Mouse (Mus musculus) embryonic facial prominence, embryonic 14.5 days (tissue): Measurements from ENCODE around the gene Ddx46. TPM values are rescaled to one million over a fixed set of nuclear protein-coding genes. Genes with fewer than 3 reads are reported as not detected.
"Not testable (repeated sequence)": the region's sequence is repeated elsewhere in the genome, so short reads cannot be mapped to it uniquely, and the experiment has no call there.

Experiments used
- ATAC-seq: fragments of 200-750 bp; cut with Nextera tagmentation; 2 replicates; pipeline ENCODE4 v1.8.0; 2017; ENCODE audit warnings: low read depth, moderate number of reproducible peaks, moderate TSS enrichment
- DNase-seq: peaks from one replicate; pipeline ENCODE4 v3.0.0-alpha.2; 2015; ENCODE audit warnings: low spot score
- H3K27ac ChIP-seq: fragments of 300-500 bp; sonication (generic); replicated peaks from 2 replicates; pipeline ENCODE4 v1.5.1; 2014; ENCODE audit warnings: low read depth, mild to moderate bottlenecking, low read length, moderate library complexity
- H3K27me3 ChIP-seq: fragments of 300-500 bp; sonication (generic); replicated peaks from 2 replicates; pipeline ENCODE4 v1.6.1; 2014; ENCODE audit warnings: low read length; ENCODE audit not compliant: control insufficient read depth, insufficient read depth
- H3K36me3 ChIP-seq: fragments of 300-500 bp; sonication (generic); 2 replicates; pipeline ENCODE4 v1.6.1; 2014; ENCODE audit warnings: low read length, mixed read lengths; ENCODE audit not compliant: control insufficient read depth, insufficient read depth
- H3K4me1 ChIP-seq: fragments of 300-500 bp; sonication (generic); 2 replicates; pipeline ENCODE4 v1.6.1; 2014; ENCODE audit warnings: antibody characterized with exemption, low read length; ENCODE audit not compliant: control insufficient read depth, insufficient read depth
- H3K4me2 ChIP-seq: fragments of 300-500 bp; sonication (generic); 2 replicates; pipeline ENCODE4 v1.6.1; 2014; ENCODE audit warnings: low read depth, mild to moderate bottlenecking, low read length, moderate library complexity, mixed read lengths
- H3K4me3 ChIP-seq: fragments of 300-500 bp; sonication (generic); 2 replicates; pipeline ENCODE4 v1.5.1; 2014; ENCODE audit warnings: low read depth, mild to moderate bottlenecking, low read length
- H3K9ac ChIP-seq: fragments of 300-500 bp; sonication (generic); 2 replicates; pipeline ENCODE4 v1.6.1; 2014; ENCODE audit warnings: low read depth, mild to moderate bottlenecking, low read length, moderate library complexity, mixed read lengths
- H3K9me3 ChIP-seq: fragments of 300-500 bp; sonication (generic); 2 replicates; pipeline ENCODE4 v1.6.1; 2016; ENCODE audit warnings: low read length; ENCODE audit not compliant: control insufficient read depth
- WGBS: fragments of 180-500 bp; shearing (Covaris S2); extraction: QIAGEN DNeasy Blood & Tissue Kit; methylation state at CpG from one replicate; pipeline ENCODE4 v1.1.7; 2014; 5-methylcytosine and 5-hydroxymethylcytosine counted together
- polyA plus RNA-seq: library from polyadenylated mRNA; unstranded; fragments of >200 nt; fragmentation: Nextera tagmentation; extraction: Ambion mirVana; gene quantifications from 2 replicates; pipeline ENCODE4 v1.2.1, GENCODE M21; 2014

Gene Ddx46
- polyA plus RNA-seq, 1 experiment from 2014 or later: 32.0 TPM

- H3K4me3 ChIP-seq: peak overlapping the region; percentile 100
- no peaks in the 10 kb centered on the region for H3K9me3 ChIP-seq
- WGBS: 6% methylated on average over 8 of the region's 8 CpGs
- peaks cover 15% of the 10 kb centered on the region for H3K4me1 ChIP-seq
- DNase-seq: peak; percentile 46
- H3K4me2 ChIP-seq: peak overlapping the region; percentile 81
- H3K36me3 ChIP-seq: peaks cover 9% of the 10 kb centered on the region
- H3K27ac ChIP-seq: peak overlapping the region; percentile 98
- no peak for ATAC-seq
- peak overlapping the region; percentile 100 for H3K9ac ChIP-seq
- H3K27me3 ChIP-seq: no peaks in the 10 kb centered on the region
These were observed 59.3 kb downstream of the Ddx46 start for GRCm38 (mm10) chr13:55694110-55694509.

- not testable (repeated sequence) for H3K4me3 ChIP-seq, H3K27me3 ChIP-seq, DNase-seq, ATAC-seq, H3K4me2 ChIP-seq, H3K27ac ChIP-seq, H3K9me3 ChIP-seq, H3K9ac ChIP-seq
- Histone ChIP-seq H3K36me3 (peaks cover 27% of the 10 kb centered on the region), H3K4me1 (peaks cover 15% of the 10 kb centered on the region)
- no CpG with 5 or more reads among the region's 3 CpGs for WGBS
These were observed 61.2 kb downstream of the Ddx46 start for GRCm38 (mm10) chr13:55695989-55696388.

GRCm38 (mm10) chr13:55704301-55704700, 69.5 kb downstream of the Ddx46 start:
- H3K27ac ChIP-seq: no peak overlapping the region
- no peaks in the 10 kb centered on the region for H3K4me1 ChIP-seq
- no peak overlapping the region for H3K9ac ChIP-seq
- no peaks in the 10 kb centered on the region for H3K27me3 ChIP-seq
- DNase-seq (no peak), ATAC-seq (no peak)
- WGBS: 89% methylated on average over 4 of the region's 4 CpGs
- no peak overlapping the region for H3K4me2 ChIP-seq
- no peaks in the 10 kb centered on the region for H3K9me3 ChIP-seq
- no peak overlapping the region for H3K4me3 ChIP-seq
- H3K36me3 ChIP-seq: peaks cover 52% of the 10 kb centered on the region

- no peaks in the 10 kb centered on the region for H3K9me3 ChIP-seq
- WGBS: 92% methylated on average over 3 of the region's 3 CpGs
- ATAC-seq (no peak), DNase-seq (no peak)
- no peak overlapping the region for H3K4me2 ChIP-seq
- no peak overlapping the region for H3K4me3 ChIP-seq
- no peaks in the 10 kb centered on the region for H3K27me3 ChIP-seq
- peaks cover 5% of the 10 kb centered on the region; the same call in 1 of the 2 replicates for H3K4me1 ChIP-seq
- H3K27ac ChIP-seq: no peak overlapping the region
- no peak overlapping the region for H3K9ac ChIP-seq
- H3K36me3 ChIP-seq: peaks cover under 1% of the 10 kb centered on the region
These were observed 78.0 kb downstream of the Ddx46 start for GRCm38 (mm10) chr13:55712846-55713245.

- peak within 1 kb of the TSS; percentile 95 for H3K9ac ChIP-seq
- peak within 1 kb of the TSS; percentile 83 for H3K27ac ChIP-seq
- peaks cover 17% of the 10 kb centered on the region for H3K36me3 ChIP-seq
- peak within 1 kb of the TSS; percentile 92 for H3K4me3 ChIP-seq
- no peaks in the 10 kb centered on the region for H3K9me3 ChIP-seq
- H3K4me2 ChIP-seq: peak within 1 kb of the TSS; percentile 61
- ATAC-seq (peak; percentile 94), DNase-seq (peak; percentile 92)
- under 1% methylated on average over 41 of the region's 63 CpGs for WGBS
- H3K4me1 ChIP-seq: peaks cover 5% of the 10 kb centered on the region; the same call in 1 of the 2 replicates
- H3K27me3 ChIP-seq: no peaks in the 10 kb centered on the region
These were observed 79.8 kb downstream of the Ddx46 start, which contains the start of gene Txndc15 for GRCm38 (mm10) chr13:55714501-55715166. Gene Txndc15 (plus strand): TSS chr13:55714650.

- Histone ChIP-seq H3K27me3 (no peaks in the 10 kb centered on the region), H3K4me3 (peak overlapping the region; percentile 92), H3K4me2 (peak overlapping the region; percentile 61), H3K27ac (peak overlapping the region; percentile 83), H3K36me3 (peaks cover 22% of the 10 kb centered on the region), H3K4me1 (peaks cover 5% of the 10 kb centered on the region; the same call in 1 of the 2 replicates), H3K9me3 (no peaks in the 10 kb centered on the region), H3K9ac (peak overlapping the region; percentile 95)
- whole genome bisulfite sequencing: 5% methylated on average over 5 of the region's 5 CpGs
- ATAC-seq: no peak
- no peak for DNase-seq
These were observed 80.3 kb downstream of the Ddx46 start for GRCm38 (mm10) chr13:55715167-55715512.

- H3K27ac ChIP-seq: no peak overlapping the region
- H3K9ac ChIP-seq: no peak overlapping the region
- H3K9me3 ChIP-seq: no peaks in the 10 kb centered on the region
- DNase-seq (no peak), ATAC-seq (no peak)
- H3K4me2 ChIP-seq: peak overlapping the region; percentile 61; the same call in 1 of the 2 replicates
- H3K4me3 ChIP-seq: peak overlapping the region; percentile 92; the same call in 1 of the 2 replicates
- no peaks in the 10 kb centered on the region for H3K27me3 ChIP-seq
- peaks cover 5% of the 10 kb centered on the region; the same call in 1 of the 2 replicates for H3K4me1 ChIP-seq
- peaks cover 30% of the 10 kb centered on the region for H3K36me3 ChIP-seq
- 88% methylated on average over 7 of the region's 7 CpGs for WGBS
These were observed 81.2 kb downstream of the Ddx46 start for GRCm38 (mm10) chr13:55715908-55716510.

DNA sequence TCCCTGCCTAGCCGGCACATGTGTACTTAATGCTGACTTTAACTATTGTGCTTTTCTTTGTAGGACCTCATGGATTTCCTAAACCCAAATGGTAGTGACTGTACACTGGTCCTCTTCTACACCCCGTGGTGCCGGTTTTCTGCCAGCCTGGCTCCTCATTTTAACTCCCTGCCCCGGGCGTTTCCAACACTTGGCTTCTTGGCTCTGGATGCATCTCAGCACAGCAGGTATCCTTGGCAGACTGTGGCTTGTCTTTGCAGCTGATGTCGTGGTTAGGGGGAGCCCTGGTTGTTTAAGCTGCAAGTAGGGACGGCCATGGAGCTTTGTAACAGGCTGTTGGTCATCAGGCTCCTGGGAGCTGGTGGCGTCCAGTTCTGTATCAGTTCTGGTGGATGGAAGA, 86.7 kb downstream of the Ddx46 start:
- Histone ChIP-seq H3K27ac (no peak overlapping the region), H3K4me3 (no peak overlapping the region), H3K9ac (0 out of 2 replicates have a peak overlapping the region, but pooled peaks have one; percentile 5), H3K9me3 (no peaks in the 10 kb centered on the region), H3K36me3 (peaks cover 80% of the 10 kb centered on the region), H3K4me2 (no peak overlapping the region), H3K27me3 (no peaks in the 10 kb centered on the region), H3K4me1 (no peaks in the 10 kb centered on the region)
- WGBS: 75% methylated on average over 8 of the region's 8 CpGs
- no peak for ATAC-seq
- no peak for DNase-seq
